Mouse (Mus musculus) spleen, postnatal 14 days (tissue): ENCODE data around the gene Nat8f6.
"Not testable (repeated sequence)": the region's sequence is repeated elsewhere in the genome, so short reads cannot be mapped to it uniquely, and the experiment has no call there.

Experiments
- DNase-seq, 2 experiments: peaks; one replicate each; pipeline ENCODE4 v3.0.0; 2021 to 2022; ENCODE audit warnings: low spot score in 2 of 2

Gene Nat8f6

DNA sequence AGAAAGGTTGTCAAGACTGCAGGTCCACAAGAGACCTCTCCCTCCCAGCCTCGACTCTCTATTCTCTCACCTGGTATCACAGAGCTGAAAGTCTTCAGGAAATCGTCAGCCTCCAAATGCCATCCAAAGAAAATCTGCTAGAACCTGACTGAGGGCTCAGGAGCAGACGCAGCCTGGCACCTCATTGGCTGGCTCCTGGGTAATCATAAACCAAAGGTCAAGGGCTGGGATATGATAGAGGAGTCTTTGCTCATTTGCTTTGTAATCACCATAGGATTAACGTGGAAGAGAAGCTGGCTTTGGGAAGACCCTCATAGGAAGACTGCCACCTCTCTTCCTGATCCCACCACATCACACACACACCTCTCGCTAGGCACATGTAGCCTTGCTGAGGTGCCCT lies at the start of gene Nat8f6, which contains the start of gene Nat8f5:
Gene Nat8f6 (minus strand): TSS at position 118 of the 400 bp plus-strand sequence.
Gene Nat8f5 (minus strand): TSS at position 136 of the 400 bp plus-strand sequence.
- no peak for DNase-seq

DNA sequence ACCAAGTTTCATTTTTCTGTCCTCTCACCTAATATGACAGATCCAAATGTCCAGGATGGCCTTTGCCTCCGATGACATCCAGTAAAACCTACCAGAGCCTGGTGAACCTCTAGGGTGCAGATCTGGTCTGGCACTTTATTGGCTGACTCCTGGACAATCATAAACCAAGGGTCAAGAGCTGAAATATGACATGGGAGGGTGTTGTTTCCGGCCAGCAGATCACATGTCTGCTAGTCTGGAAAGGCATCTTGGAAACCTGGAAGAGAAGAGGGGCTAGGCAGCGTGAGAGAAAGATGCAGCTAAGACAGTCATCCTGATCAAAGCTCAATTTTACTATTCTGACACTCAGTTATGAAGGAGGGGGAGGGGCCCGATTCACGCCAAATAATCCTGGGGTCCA lies 48.3 kb upstream of the Nat8f6 start, which contains the start of gene Nat8f2:
Gene Nat8f2 (minus strand): TSS at position 153 of the 400 bp plus-strand sequence.
- DNase-seq, result not testable (repeated sequence)

DNA sequence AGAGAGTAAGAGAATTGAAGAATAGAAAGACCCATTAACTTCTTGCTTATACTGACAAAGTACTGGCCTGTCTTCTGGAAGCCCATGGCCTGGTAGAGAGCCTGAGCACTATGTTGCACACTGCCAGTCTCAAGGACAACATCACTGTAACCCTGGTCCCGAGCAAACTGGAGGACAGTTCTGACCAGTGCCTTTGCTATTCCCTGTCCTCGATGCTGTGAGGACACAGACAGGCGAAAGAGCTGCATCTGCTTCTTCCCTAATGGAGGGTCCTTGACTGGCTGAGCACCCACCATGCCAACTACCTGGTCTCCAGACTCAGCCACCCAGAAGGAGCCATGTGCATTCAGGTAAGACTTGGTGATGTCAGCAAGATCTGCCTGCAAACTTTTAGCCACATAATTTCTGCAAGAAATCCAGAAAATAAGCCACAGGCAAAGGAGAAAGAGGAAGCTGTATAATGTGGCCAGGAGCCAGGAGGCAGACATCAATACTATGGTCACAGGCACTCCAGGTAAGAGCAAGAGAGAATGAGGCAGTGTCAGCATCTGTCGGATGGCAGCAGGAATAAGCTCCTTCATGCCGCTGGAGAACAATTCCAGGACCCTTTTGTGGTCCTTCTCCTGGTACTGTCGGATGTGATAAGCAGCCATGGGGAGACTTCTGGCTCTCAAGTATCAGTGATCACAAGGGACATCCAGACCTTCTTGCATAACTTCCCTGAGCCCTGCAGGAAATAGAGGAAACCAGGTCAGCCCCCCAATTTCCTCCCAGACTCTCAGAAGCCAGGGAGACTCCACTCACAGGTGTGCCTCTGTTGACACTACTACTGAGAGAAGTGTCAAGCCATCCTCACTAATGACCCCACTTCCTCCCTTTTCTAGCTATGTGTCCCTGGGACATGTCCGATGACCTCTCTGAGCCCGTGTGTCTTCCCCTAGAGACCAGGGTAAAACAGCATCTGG lies 47.3 kb upstream of the Nat8f6 start:
- DNase-seq, result no peak

DNA sequence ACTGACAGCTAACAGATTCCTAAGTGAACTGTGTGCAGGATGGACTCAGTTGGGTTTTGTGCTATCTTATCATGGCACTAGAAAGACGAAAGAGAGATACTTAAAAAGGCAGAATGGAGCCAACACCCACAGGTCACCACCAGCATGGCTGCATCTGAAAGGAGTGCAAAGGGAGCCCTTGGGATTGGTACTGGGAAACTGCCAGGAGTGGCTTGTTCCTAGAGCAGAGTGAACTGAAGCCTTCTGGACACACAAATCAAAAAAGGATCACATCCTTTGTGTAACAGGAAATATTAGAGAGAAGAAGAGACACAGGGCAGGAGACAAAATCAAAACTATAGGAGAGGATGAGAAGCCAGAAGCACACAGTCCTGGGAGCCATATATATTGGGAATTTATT lies 46.2 kb upstream of the Nat8f6 start:
- DNase-seq, result not testable (repeated sequence)

DNA sequence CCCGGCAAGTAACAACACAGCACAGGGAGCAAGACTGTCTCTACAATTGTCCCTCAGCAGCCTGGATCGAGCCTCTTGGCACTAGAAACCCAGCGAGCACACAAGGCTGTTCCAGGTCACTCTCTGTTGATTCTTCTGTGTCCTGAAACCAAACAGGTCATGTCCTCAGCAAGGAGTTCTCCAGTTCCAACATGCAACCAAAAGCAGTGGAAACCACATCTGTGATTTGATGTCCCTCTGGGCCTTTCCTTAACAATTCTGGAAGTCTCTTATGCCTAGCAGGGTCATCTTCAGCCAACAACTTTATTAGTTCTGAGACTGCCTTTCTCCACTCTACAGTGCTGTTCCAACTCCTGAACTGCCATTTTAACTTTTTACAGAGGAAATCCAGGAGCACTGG lies 45.4 kb upstream of the Nat8f6 start:
- DNase-seq, result not testable (repeated sequence)

DNA sequence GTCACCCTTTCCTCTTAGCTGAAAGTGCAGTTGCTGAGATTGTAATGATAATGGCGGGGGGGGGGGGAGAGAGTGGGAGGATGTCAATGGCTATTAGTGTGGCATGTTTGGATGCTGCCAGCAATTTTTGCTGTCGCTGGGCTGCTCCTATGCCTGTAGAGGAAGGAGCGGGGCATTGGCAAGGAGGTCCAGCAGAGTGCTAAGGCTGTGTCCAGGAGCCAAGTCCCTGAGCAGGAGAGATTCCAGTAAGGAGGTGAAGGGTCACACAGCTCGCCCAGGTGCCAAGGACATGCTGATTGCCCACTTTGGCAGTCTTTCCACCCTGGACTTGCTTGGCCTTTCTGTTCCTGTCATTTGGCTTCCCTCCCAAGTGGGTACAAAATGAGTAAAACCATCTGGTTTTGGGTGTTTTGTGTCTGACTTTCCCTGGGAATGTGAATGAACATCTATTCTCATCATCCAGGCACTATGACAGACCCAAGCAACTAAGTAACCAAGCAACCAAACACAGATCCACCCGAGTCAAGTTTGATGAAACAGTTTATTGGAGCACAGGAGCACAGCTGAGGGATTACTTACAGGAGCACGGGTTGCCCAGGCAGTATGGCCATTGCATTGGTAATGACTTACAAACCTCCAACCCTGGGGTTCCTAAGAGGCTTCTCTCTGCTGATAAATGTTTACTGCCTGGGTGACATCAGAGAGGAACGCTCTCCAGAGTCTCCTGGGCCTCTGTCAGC lies 44.3 kb upstream of the Nat8f6 start:
- DNase-seq, result not testable (repeated sequence)

DNA sequence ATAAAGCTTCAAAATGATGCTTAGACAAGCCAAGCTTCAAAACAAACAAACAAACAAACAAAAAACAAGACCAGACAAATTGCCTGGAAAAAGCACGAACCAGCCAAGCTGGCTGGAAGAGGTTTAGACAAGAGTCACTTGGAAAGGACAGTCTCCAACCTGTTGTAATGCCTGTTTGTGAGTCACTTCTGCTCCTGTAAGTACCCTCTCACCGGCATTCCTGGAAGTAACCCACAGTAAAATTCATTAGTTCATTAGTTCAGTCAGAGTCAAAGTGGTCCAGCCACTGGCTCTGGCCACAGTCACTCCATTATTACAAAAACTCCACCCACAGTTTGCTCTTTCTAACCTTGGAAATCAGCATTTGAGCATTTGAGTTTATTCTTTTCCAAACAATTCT lies 43.1 kb upstream of the Nat8f6 start:
- no peak for DNase-seq

DNA sequence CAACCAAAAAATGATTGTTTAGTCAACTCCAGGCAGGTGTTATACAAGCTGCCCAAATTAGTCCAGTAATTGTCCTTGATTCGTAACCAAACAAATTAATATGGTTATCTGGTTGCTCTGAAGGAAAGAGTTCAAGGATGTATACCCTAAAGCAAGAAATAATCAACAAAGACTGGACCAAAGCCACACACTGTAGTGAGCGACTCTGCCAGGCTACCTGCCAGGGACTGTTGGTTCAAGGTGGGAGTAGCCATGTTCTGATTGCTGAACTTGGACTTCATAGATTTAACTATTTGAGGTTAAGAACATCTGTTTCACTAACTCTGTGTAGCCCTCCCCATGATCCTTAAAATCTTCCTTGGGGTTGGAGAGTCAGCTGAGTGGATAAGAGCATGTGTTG lies 42.4 kb upstream of the Nat8f6 start:
- no peak for DNase-seq

DNA sequence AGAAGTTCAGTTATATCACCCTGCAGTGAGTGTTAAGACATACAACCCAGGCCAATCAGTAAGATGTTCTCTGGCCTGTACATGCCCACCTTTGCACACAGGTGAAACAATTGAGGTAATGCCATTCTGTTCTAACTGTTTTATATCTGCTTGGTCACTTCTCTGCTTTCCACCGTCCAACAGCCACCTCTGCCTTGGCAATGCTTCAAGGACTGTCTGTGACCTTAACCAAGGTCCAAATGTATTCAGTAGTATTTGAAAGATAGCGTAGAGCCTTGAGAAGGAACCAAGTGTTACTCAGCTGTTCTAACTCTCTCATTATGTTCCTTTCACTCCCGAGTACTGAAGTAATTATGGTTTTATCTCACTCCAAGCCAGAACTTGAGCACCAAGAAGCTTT lies 41.8 kb upstream of the Nat8f6 start:
- no peak for DNase-seq

DNA sequence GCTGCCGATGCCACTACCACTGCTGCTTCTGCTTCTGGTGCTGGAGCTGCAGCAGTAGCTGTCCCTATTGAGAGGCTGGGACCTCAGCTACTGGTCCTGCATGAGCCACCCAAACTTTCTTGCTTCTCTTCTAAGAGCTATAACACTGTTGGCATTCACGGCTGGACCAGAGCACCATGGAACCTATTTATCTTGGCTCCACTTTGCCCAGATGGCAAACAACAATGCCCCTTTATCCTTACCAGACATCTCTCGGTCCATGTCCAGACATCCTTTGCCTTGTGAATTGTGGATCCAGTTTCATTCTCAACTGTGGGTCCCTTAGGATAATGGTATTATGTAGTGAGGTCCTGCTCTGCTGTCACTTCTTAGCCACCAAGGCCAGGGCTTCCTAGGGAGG lies 40.5 kb upstream of the Nat8f6 start:
- no peak for DNase-seq

DNA sequence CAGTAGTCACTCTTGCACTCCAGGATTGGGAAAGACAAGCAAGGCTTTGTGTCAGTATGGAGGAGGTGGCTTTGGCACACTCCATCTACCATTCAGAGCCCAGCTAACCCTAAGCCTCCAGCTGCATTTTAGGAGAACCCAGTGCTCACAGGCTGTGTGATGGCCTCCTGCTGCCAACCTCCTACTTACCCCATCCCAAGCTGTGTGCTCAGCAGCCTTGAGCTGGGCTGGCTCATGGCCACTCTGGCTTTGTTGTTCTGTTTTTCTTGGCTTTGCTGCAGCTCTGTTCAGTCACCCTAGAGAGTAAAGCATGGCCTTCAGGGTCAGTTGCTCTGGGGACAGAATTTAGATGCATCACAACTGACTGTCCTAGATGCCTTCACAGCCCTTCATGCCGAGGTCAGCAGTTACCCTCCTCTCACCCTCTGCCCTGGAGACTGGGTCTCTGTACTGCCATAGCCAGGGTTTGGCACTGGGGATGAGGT lies 35.5 kb upstream of the Nat8f6 start:
- no peak for DNase-seq

DNA sequence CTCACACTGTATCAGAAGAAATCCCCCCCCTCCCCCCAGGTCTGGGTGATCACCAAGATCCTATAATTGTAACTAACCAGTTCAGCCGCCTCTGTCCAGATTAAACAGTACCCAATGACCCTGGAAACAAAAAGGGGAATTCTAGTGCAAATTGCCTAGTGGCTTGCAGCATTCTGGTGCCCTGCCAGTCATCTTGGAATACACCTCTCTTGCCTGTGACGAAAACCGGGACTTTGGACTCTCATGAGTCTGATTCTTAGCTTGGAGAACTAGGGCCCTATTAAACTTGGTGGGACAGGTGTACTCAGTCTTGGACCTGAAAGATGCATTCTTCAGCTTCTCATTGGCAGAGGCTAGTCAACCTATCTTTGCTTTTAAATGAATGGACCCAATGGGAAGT lies 32.7 kb upstream of the Nat8f6 start:
- DNase-seq, result no peak

DNA sequence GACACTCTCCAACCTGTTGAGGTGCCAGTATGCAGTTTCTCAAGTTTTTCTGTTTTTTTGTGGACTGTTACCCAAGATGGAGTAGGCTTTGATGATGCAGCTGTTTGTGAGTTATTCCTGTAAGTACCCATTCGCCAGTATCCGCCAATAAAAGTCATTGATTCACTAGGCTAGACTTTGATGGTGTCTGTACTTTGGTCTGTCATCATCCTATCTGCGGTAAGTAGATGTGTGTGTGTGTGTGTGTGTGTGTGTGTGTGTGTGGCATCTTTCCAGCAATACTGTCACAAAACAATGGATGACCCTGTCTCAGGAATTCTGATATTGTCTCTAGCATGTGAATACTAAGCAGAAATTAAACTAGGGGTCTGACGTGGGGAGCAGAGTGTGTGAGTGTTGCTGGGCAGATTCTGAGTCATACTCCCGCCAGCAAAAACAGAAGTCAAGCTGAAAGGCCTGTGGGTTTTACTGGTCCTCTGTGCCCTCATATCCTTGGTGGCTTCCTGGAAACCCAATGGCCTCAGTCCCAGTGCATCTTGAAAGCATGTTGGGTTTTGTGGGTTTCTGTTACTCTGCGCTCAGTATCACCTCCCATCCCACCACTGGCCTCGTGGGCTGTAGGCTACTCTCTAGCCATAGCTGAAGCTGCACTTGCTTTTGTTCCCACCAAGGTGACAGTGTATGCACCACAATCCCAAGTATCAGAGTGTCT lies 30.5 kb upstream of the Nat8f6 start:
- DNase-seq, result no peak

DNA sequence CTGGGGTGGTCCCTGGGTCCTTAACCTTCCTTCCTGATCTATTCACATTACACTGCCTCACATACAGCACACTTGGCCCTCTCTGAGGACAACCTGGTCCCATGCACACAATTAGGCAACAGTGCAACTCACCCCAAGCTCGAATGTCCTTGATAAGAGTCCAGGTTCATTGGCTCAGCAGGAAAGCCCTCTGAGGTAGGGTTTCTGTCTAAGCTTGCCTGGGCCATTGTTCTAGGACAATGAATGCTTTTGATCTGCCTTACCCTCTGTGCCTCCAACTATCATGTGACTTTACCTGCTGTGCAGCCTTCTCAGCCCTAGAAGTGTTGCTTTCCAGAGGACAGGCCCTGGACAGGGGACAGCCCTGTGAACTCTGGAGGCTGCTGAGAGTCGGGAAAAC lies 28.5 kb upstream of the Nat8f6 start:
- no peak for DNase-seq

DNA sequence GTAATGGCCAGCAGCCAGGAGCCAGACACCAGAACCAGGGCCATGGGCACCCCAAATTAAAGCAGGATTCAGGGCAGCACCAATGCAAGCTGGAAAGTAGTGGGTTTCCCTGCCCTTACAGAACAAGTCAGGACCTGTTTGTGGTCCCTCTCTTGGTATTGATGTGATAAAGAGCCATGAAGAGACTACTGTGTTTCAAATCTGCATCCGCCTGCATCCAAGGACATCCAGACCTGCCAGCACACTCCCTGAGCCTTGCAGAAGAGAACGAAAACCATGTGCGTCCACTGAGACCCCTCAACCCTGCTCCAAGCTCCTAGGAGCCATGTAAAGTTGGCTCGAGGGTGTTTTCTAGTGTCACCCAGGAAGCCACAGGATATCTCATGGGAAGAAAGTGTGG lies 27.4 kb upstream of the Nat8f6 start:
- DNase-seq, result no peak

DNA sequence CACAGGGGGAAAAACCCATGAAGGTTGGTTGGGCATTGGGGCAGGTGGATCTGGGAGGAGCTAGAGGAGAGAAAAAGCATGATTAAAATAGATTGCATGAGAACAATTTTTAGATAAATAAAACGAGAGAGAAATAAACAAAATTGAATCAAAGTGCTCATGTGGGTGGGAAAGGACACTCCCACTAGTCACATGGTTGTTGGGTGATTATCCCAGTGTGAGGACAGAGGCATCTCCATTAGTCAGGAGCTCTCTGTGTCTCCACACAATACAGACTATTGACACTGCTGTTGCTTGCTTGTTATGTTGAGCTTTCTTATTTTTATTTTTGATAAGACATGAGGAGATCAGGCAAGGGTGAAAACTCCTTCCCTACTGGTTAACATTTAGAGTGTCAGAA lies 26.2 kb upstream of the Nat8f6 start:
- DNase-seq, result no peak

DNA sequence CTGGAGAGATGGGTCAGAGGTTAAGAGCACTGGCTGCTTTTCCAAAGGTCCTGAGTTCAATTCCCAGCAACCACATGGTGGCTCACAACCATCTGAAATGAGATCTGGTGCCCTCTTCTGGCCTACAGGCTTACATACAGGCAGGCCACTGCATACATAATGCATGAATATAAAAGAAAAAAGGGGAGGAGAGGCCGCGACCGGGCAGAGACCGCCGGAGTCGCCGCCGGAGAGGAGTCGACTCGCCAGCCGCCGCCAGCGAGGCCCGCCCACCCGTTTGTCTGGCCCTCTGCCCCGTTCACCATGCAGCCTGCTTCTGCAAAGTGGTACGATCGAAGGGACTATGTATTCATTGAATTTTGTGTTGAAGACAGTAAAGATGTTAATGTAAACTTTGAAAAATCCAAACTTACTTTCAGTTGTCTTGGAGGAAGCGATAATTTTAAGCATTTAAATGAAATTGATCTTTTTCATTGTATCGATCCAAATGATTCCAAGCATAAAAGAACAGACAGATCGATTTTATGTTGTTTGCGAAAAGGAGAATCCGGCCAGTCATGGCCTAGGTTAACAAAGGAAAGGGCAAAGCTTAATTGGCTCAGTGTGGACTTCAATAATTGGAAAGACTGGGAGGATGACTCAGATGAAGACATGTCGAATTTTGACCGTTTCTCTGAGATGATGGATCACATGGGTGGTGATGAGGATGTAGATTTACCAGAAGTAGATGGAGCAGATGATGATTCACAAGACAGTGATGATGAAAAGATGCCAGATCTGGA lies 23.1 kb upstream of the Nat8f6 start:
- DNase-seq, result not testable (repeated sequence)

DNA sequence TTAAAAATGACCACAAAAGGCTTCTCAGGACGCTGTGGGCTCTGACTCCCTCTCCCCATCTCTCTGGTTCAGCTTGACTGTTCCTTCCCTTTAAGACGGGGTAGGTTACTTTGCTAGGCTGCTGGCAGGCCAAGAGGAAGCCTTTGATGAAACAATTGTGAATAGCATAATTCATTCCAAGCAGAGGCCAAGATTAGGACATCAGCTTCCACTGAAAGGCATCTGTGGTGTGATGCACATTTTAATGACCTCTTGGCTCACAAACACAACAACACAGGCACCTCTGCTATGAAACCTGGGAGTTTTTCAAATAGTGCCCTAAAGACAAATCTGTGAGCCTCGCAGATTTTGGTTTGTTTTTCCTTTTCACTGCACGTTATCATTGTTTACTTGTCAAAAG lies 19.2 kb upstream of the Nat8f6 start:
- no peak for DNase-seq

DNA sequence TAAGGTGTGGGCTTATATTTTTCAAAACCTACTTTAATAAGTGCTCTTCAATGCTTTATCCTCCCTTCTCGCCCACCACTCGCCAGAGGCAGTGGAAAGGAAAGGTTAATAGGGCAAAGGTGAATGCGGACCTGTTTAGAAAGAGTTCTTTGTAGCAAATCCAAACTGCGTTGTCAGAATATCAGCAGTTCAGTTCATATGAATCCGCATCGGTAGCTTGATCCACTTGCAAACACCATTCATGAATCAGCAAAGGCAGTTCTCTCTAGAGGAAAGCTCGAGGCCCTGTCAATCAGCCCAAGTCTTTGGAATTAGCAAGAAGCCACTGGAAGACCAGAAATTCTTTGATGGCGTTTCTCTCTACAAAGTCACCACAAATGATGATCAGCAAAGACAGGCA lies 17.9 kb upstream of the Nat8f6 start:
- no peak for DNase-seq

DNA sequence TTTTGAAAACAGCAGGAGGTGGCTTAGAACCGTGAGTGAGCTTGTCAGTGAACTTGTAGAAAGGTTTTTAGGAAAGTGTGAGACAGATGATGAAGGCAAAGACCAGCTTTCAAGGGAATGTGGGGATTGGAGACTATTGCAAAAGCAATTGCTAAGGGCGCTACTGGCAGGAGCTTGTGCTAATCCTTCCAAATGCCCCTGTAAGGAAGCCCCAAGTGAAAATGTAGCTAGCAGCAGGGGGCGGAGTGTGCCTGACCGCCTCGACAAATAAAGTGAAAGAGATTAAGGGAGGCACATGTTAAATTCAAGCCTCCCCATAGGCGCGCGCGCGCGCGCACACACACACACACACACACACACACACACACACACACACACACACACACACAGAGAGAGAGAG lies 16.6 kb upstream of the Nat8f6 start:
- DNase-seq, result not testable (repeated sequence)

DNA sequence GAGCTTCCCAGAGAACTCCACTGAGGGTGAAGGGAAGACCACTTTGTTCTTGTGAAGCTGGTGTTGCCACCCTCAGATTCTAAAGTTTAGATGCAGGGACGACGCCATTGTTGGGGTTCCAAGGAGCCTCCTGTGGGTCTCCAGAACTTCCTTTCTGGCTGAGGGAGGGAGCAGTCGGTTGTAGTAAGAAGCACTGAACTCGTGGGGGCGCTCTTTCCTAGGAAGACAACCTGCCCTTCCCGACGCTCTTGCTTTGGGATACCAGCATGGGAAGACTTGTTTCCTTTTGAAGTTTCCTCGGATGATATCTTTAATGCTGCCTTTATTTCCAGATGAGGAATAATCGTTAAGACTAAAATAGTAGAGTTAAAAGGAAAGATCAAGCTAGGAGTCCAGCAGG lies 16.1 kb upstream of the Nat8f6 start:
- DNase-seq, result not testable (repeated sequence)
